Mouse (Mus musculus) C2C12 (cell line): ENCODE results near the gene Pmpca.

Experiments
- CEBPB ChIP-seq: IDR thresholded peaks from one replicate; pipeline ENCODE4 v1.6.1; 2011; ENCODE audit warnings: low read depth, mild to moderate bottlenecking, control low read depth, moderate library complexity
- CTCF ChIP-seq: IDR thresholded peaks from one replicate; pipeline ENCODE4 v1.5.1; 2011; ENCODE audit not compliant: control insufficient read depth, insufficient read depth, insufficient read length
- FOSL1 ChIP-seq: IDR thresholded peaks from one replicate; pipeline ENCODE4 v1.8.0; 2011; ENCODE audit warnings: mild to moderate bottlenecking, low read length; ENCODE audit not compliant: poor library complexity, insufficient read depth, severe bottlenecking
- MAX ChIP-seq: IDR thresholded peaks from one replicate; pipeline ENCODE4 v1.6.1; 2011; ENCODE audit warnings: mild to moderate bottlenecking, control low read depth
- MYOD1 ChIP-seq: IDR thresholded peaks from one replicate; pipeline ENCODE4 v1.6.1; 2011; ENCODE audit warnings: low read depth; ENCODE audit not compliant: control insufficient read depth, insufficient read length
- MYOG ChIP-seq: IDR thresholded peaks from one replicate; pipeline ENCODE4 v1.6.1; 2011; ENCODE audit not compliant: control insufficient read depth, insufficient read length; ENCODE audit errors: extremely low read depth
- USF1 ChIP-seq: IDR thresholded peaks from one replicate; pipeline ENCODE4 v1.6.1; 2011; ENCODE audit warnings: low read depth, mild to moderate bottlenecking, control low read depth, moderate library complexity

DNA sequence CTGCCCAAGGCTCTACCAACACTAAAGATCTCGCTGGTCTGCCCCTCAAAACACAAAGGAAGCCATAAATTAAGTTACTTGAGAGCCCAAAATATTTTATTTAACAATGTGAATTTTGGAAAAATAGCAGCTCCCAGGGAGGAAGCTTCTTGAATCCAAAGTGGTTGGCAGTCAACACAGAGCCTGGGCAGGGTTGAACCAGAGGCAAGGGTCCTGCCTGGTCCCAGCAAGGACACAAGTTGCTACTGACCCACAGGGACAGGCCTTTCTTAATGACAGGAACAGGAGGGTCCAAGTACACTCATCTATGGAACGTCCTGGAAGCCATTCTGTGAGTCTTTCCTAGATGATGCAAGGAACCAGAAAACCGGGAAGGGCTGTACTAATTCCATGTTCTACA, 20.2 kb downstream of the Pmpca start:
- TF ChIP-seq CTCF (no peak), MAX (no peak), MYOG (no peak), USF1 (no peak), MYOD1 (no peak), CEBPB (no peak), FOSL1 (no peak)
